Mouse (Mus musculus) lung, adult 2 months (tissue): ENCODE measurements at regions not wholly inside any gene's neighbourhood (a gene's known extent, or its start where the extent isn't known, plus 50 kb on each side); places are given as distances from the start of the nearest gene placed in this dataset.

ENCODE experiments used
- CTCF ChIP-seq: fragments of 200-500 bp; IDR thresholded peaks from 2 replicates; pipeline ENCODE4 v1.5.1; 2011; ENCODE audit warnings: mild to moderate bottlenecking, low read length, control low read depth; ENCODE audit not compliant: insufficient read depth
- POLR2A ChIP-seq: fragments of 200-500 bp; IDR thresholded peaks from 2 replicates; pipeline ENCODE4 v1.6.1; 2011; ENCODE audit warnings: low read depth, mild to moderate bottlenecking, control low read depth, low read length, borderline replicate concordance; ENCODE audit errors: extremely low read depth

DNA sequence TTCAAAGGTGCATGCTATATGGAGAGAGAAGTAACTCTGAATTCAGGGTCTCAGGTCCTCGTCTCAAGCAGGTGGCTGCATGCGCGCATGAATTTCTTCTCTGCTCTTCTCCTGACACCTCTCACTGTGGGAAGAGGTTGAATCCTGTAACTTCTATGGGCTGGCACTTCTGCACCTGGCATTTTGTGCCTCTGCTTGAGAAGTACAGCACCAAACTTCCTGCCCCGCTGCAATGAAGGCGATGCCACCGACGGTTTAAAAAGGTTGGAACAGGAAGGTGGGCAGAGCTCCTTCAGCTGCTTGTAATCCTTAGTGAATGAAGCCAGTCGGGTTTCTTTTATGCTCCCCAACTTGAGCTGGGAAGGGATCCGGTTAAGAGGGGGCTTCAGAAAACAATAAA is 231.2 kb upstream of the Tprg start:
- TF ChIP-seq CTCF (no peak), POLR2A (no peak)
